Mouse (Mus musculus) liver, embryonic 14.5 days (tissue): ENCODE measurements at regions not wholly inside any gene's neighbourhood (a gene's known extent, or its start where the extent isn't known, plus 50 kb on each side); places are given as distances from the start of the nearest gene placed in this dataset.

Source experiments
- CTCF ChIP-seq: IDR thresholded peaks from 2 replicates; pipeline ENCODE4 v1.5.1; 2016; ENCODE audit warnings: antibody characterized with exemption, low read depth, control low read depth
- EP300 ChIP-seq: IDR thresholded peaks from 2 replicates; pipeline ENCODE4 v1.6.1; 2016; ENCODE audit warnings: antibody characterized with exemption, low read depth

DNA sequence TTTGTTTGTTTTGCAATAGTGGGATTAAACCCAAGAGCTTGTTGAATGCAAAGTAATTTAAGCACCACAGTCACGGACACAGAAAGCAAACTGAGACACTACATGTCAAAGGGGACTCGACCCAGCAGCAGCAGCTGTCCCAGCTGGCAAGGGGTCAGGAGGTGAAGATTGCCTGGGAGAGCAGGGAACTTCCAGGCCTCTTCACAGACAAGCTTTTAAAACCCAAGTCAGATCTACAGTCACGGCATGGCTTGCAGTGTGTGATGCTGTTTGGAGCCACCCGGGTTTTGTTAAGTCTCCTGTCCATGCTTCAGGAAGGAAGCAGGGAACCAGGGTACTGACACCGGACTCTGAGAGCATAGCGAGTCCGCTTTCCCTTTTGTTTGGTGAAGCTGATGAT is 125.4 kb downstream of the Cd83 start:
- TF ChIP-seq CTCF = no peak
- no peak for TF ChIP-seq EP300
